Mouse (Mus musculus) C2C12 (cell line): ENCODE results near the gene Plvap.

Experiments used
- CEBPB ChIP-seq: IDR thresholded peaks from one replicate; pipeline ENCODE4 v1.6.1; 2011; ENCODE audit warnings: low read depth, mild to moderate bottlenecking, control low read depth, moderate library complexity
- CTCF ChIP-seq: IDR thresholded peaks from one replicate; pipeline ENCODE4 v1.5.1; 2011; ENCODE audit not compliant: control insufficient read depth, insufficient read depth, insufficient read length
- FOSL1 ChIP-seq: IDR thresholded peaks from one replicate; pipeline ENCODE4 v1.8.0; 2011; ENCODE audit warnings: mild to moderate bottlenecking, low read length; ENCODE audit not compliant: poor library complexity, insufficient read depth, severe bottlenecking
- MAX ChIP-seq: IDR thresholded peaks from one replicate; pipeline ENCODE4 v1.6.1; 2011; ENCODE audit warnings: mild to moderate bottlenecking, control low read depth

GRCm38 (mm10) chr8:71528362-71529073, 17.0 kb upstream of the Plvap start:
- TF ChIP-seq CTCF: no peak
- no peak for TF ChIP-seq MAX
- TF ChIP-seq FOSL1: no peak
- TF ChIP-seq CEBPB: no peak
